Mouse (Mus musculus) kidney, embryonic 15.5 days (tissue): Measurements from ENCODE around the gene Hist2h2be. TPM values are rescaled to one million over a fixed set of nuclear protein-coding genes. Genes with fewer than 3 reads are reported as not detected.

Experiments used
- ATAC-seq: fragments of 200-750 bp; cut with Nextera tagmentation; replicated peaks from 2 replicates; pipeline ENCODE4 v1.8.0; 2017; ENCODE audit warnings: moderate TSS enrichment; ENCODE audit not compliant: low FRiP score
- H3K27ac ChIP-seq: fragments of 300-500 bp; sonication (generic); 2 replicates; pipeline ENCODE4 v1.5.1; 2015; ENCODE audit warnings: mild to moderate bottlenecking, inconsistent platforms
- H3K27me3 ChIP-seq: fragments of 300-500 bp; sonication (generic); 2 replicates; pipeline ENCODE4 v1.6.1; 2015; ENCODE audit warnings: inconsistent platforms
- H3K36me3 ChIP-seq: fragments of 300-500 bp; sonication (generic); 2 replicates; pipeline ENCODE4 v1.6.1; 2015; ENCODE audit warnings: inconsistent platforms
- H3K4me1 ChIP-seq: fragments of 300-500 bp; sonication (generic); 2 replicates; pipeline ENCODE4 v1.6.1; 2015; ENCODE audit warnings: inconsistent platforms
- H3K4me2 ChIP-seq: fragments of 300-500 bp; sonication (generic); 2 replicates; pipeline ENCODE4 v1.6.1; 2015; ENCODE audit warnings: moderate library complexity, mild to moderate bottlenecking, inconsistent platforms
- H3K4me3 ChIP-seq: fragments of 300-500 bp; sonication (generic); replicated peaks from 2 replicates; pipeline ENCODE4 v1.5.1; 2015; ENCODE audit warnings: mild to moderate bottlenecking, inconsistent platforms
- H3K9ac ChIP-seq: fragments of 300-500 bp; sonication (generic); 2 replicates; pipeline ENCODE4 v1.6.1; 2015; ENCODE audit warnings: mild to moderate bottlenecking, inconsistent platforms
- H3K9me3 ChIP-seq: fragments of 300-500 bp; sonication (generic); replicated peaks from 2 replicates; pipeline ENCODE4 v1.6.1; 2016; ENCODE audit warnings: inconsistent platforms
- WGBS: fragments of 180-500 bp; shearing (Covaris S2); methylation state at CpG from one replicate; pipeline ENCODE4 v1.1.7; 2015; ENCODE audit warnings: mixed read lengths; 5-methylcytosine and 5-hydroxymethylcytosine counted together
- polyA plus RNA-seq: library from polyadenylated mRNA; unstranded; fragments of >200 nt; fragmentation: Nextera tagmentation; extraction: Ambion mirVana; gene quantifications from 2 replicates; pipeline ENCODE4 v1.2.1, GENCODE M21; 2015

Hist2h2be gene
- polyA plus RNA-seq, 1 experiment from 2014 or later = 12.2 TPM

GRCm38 (mm10) chr3:96255926-96256593, 35.1 kb downstream of the Hist2h2be start:
- H3K9me3 ChIP-seq = no peaks in the 10 kb centered on the region
- no peak overlapping the region; the same call in 1 of the 2 replicates for H3K27ac ChIP-seq
- H3K9ac ChIP-seq = no peak overlapping the region
- H3K4me2 ChIP-seq = 0 out of 2 replicates have a peak overlapping the region, but pooled peaks have one; percentile 2
- 62% methylated on average over 5 of the region's 5 CpGs for WGBS
- peaks cover 9% of the 10 kb centered on the region for H3K4me1 ChIP-seq
- no peaks in the 10 kb centered on the region for H3K36me3 ChIP-seq
- no peaks in the 10 kb centered on the region for H3K27me3 ChIP-seq
- H3K4me3 ChIP-seq = no peak overlapping the region
- no peak for ATAC-seq

DNA sequence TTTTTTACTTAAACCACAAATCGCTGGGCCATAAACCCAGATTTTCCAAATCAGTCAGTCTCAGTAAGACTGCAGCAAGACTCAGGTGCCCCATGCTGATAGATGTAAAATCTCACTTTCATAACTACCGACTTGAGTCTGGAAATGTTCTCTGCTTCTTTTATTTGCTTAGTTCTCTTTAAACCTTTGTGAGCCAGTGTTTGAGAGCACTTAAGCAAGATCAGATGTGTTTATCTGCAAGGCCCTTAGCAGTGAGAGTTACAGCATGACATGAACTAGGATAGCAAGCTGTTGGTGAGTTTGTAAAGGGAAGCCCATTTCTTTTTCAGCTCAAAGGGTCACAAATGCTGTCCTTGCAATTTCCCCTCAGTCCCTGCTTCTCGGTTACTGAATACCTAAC, 36.3 kb downstream of the Hist2h2be start:
- no peaks in the 10 kb centered on the region for H3K27me3 ChIP-seq
- H3K36me3 ChIP-seq = no peaks in the 10 kb centered on the region
- WGBS = 83% methylated on average over 3 of the region's 3 CpGs
- H3K9me3 ChIP-seq = no peaks in the 10 kb centered on the region
- peaks cover 19% of the 10 kb centered on the region for H3K4me1 ChIP-seq
- ATAC-seq = no peak
- no peak overlapping the region for H3K4me3 ChIP-seq
- no peak overlapping the region for H3K9ac ChIP-seq
- H3K27ac ChIP-seq = no peak overlapping the region
- no peak overlapping the region for H3K4me2 ChIP-seq

GRCm38 (mm10) chr3:96260220-96260619, 39.3 kb downstream of the Hist2h2be start:
- no peak overlapping the region for H3K4me2 ChIP-seq

DNA sequence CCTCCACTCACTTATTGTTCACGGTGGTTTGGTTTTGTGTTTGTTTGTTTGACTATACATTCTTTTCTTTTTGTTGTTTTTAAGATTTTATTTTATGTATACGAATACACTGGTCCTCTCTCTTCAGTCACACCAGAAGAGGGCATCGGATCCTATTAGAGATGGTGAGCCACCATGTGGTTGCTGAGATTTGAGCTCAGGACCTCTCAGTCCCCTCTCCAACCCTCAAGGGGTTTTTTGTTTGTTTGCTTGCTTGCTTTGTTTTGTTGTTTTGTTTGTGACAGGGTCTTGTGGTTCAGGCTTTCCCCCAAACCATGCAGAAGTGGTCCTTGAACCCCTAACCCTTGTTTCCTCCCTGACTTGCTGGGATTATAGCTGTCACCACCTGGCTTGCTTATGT, 40.7 kb downstream of the Hist2h2be start:
- peak overlapping the region; percentile 71 for H3K9ac ChIP-seq
- H3K4me3 ChIP-seq = peak overlapping the region; percentile 61
- peak overlapping the region; percentile 81 for H3K4me2 ChIP-seq
- H3K36me3 ChIP-seq = no peaks in the 10 kb centered on the region
- peak overlapping the region; percentile 99 for H3K27ac ChIP-seq
- WGBS = 54% methylated on average over 3 of the region's 3 CpGs
- no peaks in the 10 kb centered on the region for H3K9me3 ChIP-seq
- ATAC-seq = no peak
- H3K27me3 ChIP-seq = no peaks in the 10 kb centered on the region
- peaks cover 30% of the 10 kb centered on the region for H3K4me1 ChIP-seq

More at GRCm38 (mm10) chr3:96260220-96260619, 39.3 kb downstream of the Hist2h2be start:
- WGBS = 83% methylated on average over 5 of the region's 5 CpGs
- Histone ChIP-seq H3K27me3 (no peaks in the 10 kb centered on the region), H3K4me3 (no peak overlapping the region), H3K4me1 (peaks cover 35% of the 10 kb centered on the region), H3K9me3 (no peaks in the 10 kb centered on the region), H3K27ac (no peak overlapping the region), H3K36me3 (no peaks in the 10 kb centered on the region), H3K9ac (no peak overlapping the region)
- ATAC-seq = no peak

- Histone ChIP-seq H3K36me3 (no peaks in the 10 kb centered on the region), H3K4me1 (peaks cover 36% of the 10 kb centered on the region), H3K9ac (peak overlapping the region; percentile 71), H3K9me3 (no peaks in the 10 kb centered on the region), H3K4me3 (peak overlapping the region; percentile 61), H3K27me3 (no peaks in the 10 kb centered on the region), H3K4me2 (peak overlapping the region; percentile 81), H3K27ac (peak overlapping the region; percentile 99)
- 1% methylated on average over 19 of the region's 19 CpGs for WGBS
- peak; percentile 81 for ATAC-seq
Measured at GRCm38 (mm10) chr3:96262216-96262875, 41.4 kb downstream of the Hist2h2be start.

- peak; percentile 93 for ATAC-seq
- Histone ChIP-seq H3K9ac (peak within 1 kb of the TSS; percentile 71), H3K4me1 (peaks cover 42% of the 10 kb centered on the region), H3K9me3 (no peaks in the 10 kb centered on the region), H3K27me3 (no peaks in the 10 kb centered on the region), H3K4me3 (peak within 1 kb of the TSS; percentile 61), H3K27ac (peak within 1 kb of the TSS; percentile 99), H3K36me3 (no peaks in the 10 kb centered on the region), H3K4me2 (peak within 1 kb of the TSS; percentile 81)
- 0% methylated on average over 40 of the region's 40 CpGs for WGBS
Measured at GRCm38 (mm10) chr3:96262979-96263550, 42.1 kb downstream of the Hist2h2be start, which contains the start of gene Hist2h4. Hist2h4 (minus strand) TSS chr3:96263311.

GRCm38 (mm10) chr3:96263558-96264403, 42.9 kb downstream of the Hist2h2be start:
- Histone ChIP-seq H3K4me2 (peak overlapping the region; percentile 81), H3K4me3 (peak overlapping the region; percentile 61), H3K4me1 (peaks cover 44% of the 10 kb centered on the region), H3K9ac (peak overlapping the region; percentile 44), H3K36me3 (no peaks in the 10 kb centered on the region), H3K9me3 (no peaks in the 10 kb centered on the region), H3K27me3 (no peaks in the 10 kb centered on the region), H3K27ac (peak overlapping the region; percentile 99)
- 5% methylated on average over 27 of the region's 27 CpGs for WGBS
- ATAC-seq = peak; percentile 24

DNA sequence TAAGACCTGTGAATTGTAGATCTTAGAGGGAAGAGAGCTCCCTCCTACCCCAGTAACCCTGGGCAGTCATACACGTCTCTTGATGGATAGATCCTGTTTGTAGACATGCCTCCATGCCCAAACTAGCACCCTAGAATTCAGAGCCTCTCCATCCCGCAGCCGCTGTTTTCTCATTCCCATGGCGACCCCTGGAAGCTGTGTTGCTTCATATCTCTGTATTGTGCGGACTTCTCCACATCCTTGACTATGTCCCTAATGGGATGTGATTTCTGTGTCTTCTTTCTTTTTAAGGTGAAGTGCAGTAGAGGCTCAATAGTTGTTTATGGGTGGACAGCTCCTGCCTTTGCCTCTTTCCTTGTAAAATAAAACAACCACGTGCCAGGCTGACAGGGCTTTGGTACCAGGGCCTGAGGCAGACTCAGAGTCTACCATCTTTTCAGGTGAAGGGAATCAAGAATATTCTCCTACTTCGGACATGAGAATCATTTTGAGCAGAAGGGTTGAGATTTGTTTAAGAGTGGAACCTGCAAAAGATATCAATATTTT, 43.6 kb downstream of the Hist2h2be start:
- WGBS = 68% methylated on average over 7 of the region's 7 CpGs
- peak overlapping the region; percentile 61 for H3K4me3 ChIP-seq
- no peak for ATAC-seq

DNA sequence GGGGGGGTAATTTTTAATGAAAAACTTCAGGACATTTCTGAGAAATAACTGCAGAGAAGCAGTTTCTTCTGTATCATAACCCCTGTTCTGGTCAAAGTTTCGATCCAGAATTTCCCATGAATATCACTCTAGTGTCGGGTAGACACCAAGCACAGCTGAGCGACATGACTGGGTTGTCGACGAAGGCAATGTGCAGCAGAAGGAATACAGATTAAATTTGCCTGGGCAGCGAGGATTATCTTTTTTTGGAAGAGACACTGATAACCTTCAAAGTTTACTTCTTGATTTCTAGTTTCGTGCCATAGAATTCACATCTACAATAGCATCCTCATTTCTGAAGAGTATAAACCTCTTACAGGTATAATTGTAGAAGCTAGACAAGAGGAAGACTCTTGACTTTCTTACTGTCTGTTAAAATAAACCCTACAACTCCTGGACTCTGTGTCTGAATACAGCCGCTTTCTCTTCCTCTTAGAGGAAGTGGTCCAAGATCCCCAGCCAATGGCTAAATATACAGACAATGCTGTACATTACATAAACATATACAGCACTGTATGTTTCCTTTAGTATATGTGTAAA, 45.3 kb downstream of the Hist2h2be start:
- Histone ChIP-seq H3K27ac (no peak overlapping the region), H3K9ac (no peak overlapping the region), H3K27me3 (no peaks in the 10 kb centered on the region), H3K36me3 (no peaks in the 10 kb centered on the region), H3K4me2 (no peak overlapping the region), H3K4me3 (no peak overlapping the region), H3K9me3 (no peaks in the 10 kb centered on the region), H3K4me1 (peaks cover 42% of the 10 kb centered on the region)
- WGBS = 83% methylated on average over 8 of the region's 8 CpGs
- no peak for ATAC-seq

More for the DNA sequence above, 43.6 kb downstream of the Hist2h2be start:
- Histone ChIP-seq H3K27ac (peak overlapping the region; percentile 99), H3K27me3 (no peaks in the 10 kb centered on the region), H3K9ac (no peak overlapping the region; the same call in 1 of the 2 replicates), H3K4me1 (peaks cover 44% of the 10 kb centered on the region), H3K9me3 (no peaks in the 10 kb centered on the region), H3K4me2 (peak overlapping the region; percentile 81), H3K36me3 (no peaks in the 10 kb centered on the region)

DNA sequence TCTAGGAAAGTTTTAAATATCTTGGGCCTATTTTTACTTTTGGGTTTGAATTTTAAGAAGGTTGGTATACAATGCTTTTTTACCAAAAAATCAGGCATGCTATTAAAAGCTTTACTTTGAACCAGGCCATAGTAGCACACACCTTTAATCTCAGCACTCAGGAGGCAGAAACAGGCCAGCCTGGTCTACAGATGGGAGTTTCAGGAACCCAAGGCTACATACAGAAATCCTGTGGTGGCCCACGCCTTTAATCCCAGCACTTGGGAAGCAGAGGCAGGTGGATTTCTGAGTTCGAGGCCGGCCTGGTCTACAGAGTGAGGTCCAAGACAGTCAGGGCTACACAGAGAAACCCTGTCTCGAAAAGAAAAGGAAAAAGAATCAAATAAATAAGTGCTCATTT, 46.6 kb downstream of the Hist2h2be start:
- no peak for ATAC-seq
- Histone ChIP-seq H3K27me3 (no peaks in the 10 kb centered on the region), H3K27ac (peak overlapping the region; percentile 97), H3K4me3 (no peak overlapping the region), H3K9me3 (no peaks in the 10 kb centered on the region), H3K9ac (no peak overlapping the region), H3K4me2 (peak overlapping the region; percentile 82), H3K4me1 (peaks cover 29% of the 10 kb centered on the region), H3K36me3 (no peaks in the 10 kb centered on the region)
- WGBS = 74% methylated on average over 4 of the region's 4 CpGs
